Mouse (Mus musculus): Measurements from ENCODE around the gene Cacna1d. TPM values are rescaled to one million over a fixed set of nuclear protein-coding genes. Genes with fewer than 3 reads are reported as not detected.
A peak's percentile ranks its signal among the peaks of the same experiment; 100 is the strongest.

The Cacna1d gene
- total and polyA plus RNA-seq, 2 experiments from 2014 or later, result 5.5 to 8.9 TPM

- H3K4me3 ChIP-seq (ENCODE audit: low read depth, low read length), result no peak overlapping the region
- H3K27me3 ChIP-seq (ENCODE audit: control insufficient read depth, insufficient read depth, low read length), result no peaks in the 10 kb centered on the region
- H3K9ac ChIP-seq (replicated peaks; ENCODE audit: low read depth, low read length), result no peak overlapping the region
- H3K27ac ChIP-seq (ENCODE audit: low read depth), result no peak overlapping the region
- no peak for ATAC-seq (ENCODE audit: insufficient read depth, low read depth)
- no peak for TF ChIP-seq EP300 (IDR thresholded peaks at IDR 0.05; ENCODE audit: low read depth)
- TF ChIP-seq CTCF (IDR thresholded peaks at IDR 0.05; ENCODE audit: low read depth), result no peak
- no peak overlapping the region for H3K4me2 ChIP-seq (ENCODE audit: low read depth, low read length)
- no peaks in the 10 kb centered on the region for H3K36me3 ChIP-seq (replicated peaks; ENCODE audit: control insufficient read depth, insufficient read depth, low read length)
- no peaks in the 10 kb centered on the region for H3K9me3 ChIP-seq (replicated peaks; ENCODE audit: control insufficient read depth, low read length)
- 76% methylated on average over 11 of the region's 12 CpGs for WGBS
- no peak for DNase-seq (ENCODE audit: low spot score)
- H3K4me1 ChIP-seq (ENCODE audit: control insufficient read depth, insufficient read depth), result no peaks in the 10 kb centered on the region
These were observed 424.5 kb downstream of the Cacna1d start for GRCm38 (mm10) chr14:30066752-30067151.

DNA sequence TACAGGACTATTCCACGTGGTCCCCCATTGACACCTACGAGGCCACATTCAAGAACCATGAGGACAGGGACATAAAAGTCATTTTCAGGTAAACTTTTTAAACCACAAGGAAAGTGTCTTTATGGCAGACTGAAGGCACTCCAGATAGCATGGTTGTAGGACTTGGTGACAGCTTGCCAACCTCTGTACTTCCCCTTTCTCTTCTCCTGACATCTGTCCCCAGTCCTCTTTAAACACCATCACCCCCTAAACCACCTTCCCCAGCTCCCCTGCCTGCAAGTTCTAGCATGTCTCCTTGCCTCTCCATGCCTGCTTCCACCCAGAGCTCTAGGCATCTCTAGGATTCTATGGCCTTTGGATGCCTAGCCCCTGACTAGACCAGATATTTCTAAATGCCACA, 426.4 kb downstream of the Cacna1d start:
- Histone ChIP-seq H3K4me2 (ENCODE audit: low read depth, low read length) (no peak overlapping the region), H3K4me1 (ENCODE audit: control insufficient read depth, insufficient read depth) (no peaks in the 10 kb centered on the region), H3K9me3 (replicated peaks; ENCODE audit: control insufficient read depth, low read length) (no peaks in the 10 kb centered on the region), H3K4me3 (ENCODE audit: low read depth, low read length) (no peak overlapping the region), H3K9ac (replicated peaks; ENCODE audit: low read depth, low read length) (no peak overlapping the region), H3K27me3 (ENCODE audit: control insufficient read depth, insufficient read depth, low read length) (no peaks in the 10 kb centered on the region), H3K36me3 (replicated peaks; ENCODE audit: control insufficient read depth, insufficient read depth, low read length) (no peaks in the 10 kb centered on the region), H3K27ac (ENCODE audit: low read depth) (no peak overlapping the region)
- no peak for ATAC-seq (ENCODE audit: insufficient read depth, low read depth)
- TF ChIP-seq EP300 (IDR thresholded peaks at IDR 0.05; ENCODE audit: low read depth) (no peak), CTCF (IDR thresholded peaks at IDR 0.05; ENCODE audit: low read depth) (no peak)
- DNase-seq (ENCODE audit: low spot score), result no peak
- WGBS, result 85% methylated on average over 2 of the region's 2 CpGs

DNA sequence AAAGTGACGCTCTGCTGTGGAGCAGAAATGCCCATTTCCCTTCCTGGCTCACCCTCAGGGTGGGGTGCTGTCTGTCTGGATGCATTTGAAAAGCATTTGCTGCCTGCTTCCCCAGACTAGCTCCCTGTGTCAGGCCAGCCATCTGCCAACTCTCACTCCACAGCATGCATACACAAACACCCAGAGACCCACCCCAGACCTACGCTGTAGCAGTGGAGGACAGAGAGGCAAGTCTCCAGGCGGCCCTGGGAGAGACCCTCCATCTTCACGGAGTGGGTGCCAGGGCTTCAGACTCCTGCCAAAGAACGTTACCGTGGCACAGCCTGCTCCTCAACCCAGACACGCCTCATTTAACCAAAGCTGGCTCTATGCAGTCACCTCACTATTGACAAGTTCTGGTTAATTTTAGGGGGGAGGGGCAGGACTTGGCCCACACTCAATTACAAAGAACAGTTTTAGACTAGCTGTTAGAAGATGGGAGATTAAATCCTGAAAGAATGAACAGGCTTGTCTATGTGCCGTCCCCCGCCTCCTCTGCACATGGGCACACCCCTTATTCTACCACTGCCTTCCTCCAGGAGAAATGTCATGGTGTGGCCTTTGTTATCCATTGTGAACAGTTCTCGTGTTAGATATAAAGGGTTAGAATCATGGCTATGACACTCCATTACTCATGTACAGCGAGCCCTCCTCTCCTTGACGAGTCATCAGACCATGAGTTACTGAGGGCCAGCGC, 435.1 kb downstream of the Cacna1d start:
- ATAC-seq (ENCODE audit: insufficient read depth, low read depth) (no peak), DNase-seq (ENCODE audit: low spot score) (no peak)
- Histone ChIP-seq H3K27me3 (ENCODE audit: control insufficient read depth, insufficient read depth, low read length) (no peaks in the 10 kb centered on the region), H3K4me3 (ENCODE audit: low read depth, low read length) (no peak overlapping the region), H3K9ac (replicated peaks; ENCODE audit: low read depth, low read length) (no peak overlapping the region), H3K9me3 (replicated peaks; ENCODE audit: control insufficient read depth, low read length) (no peaks in the 10 kb centered on the region), H3K27ac (ENCODE audit: low read depth) (no peak overlapping the region), H3K4me2 (ENCODE audit: low read depth, low read length) (no peak overlapping the region), H3K4me1 (ENCODE audit: control insufficient read depth, insufficient read depth) (no peaks in the 10 kb centered on the region), H3K36me3 (replicated peaks; ENCODE audit: control insufficient read depth, insufficient read depth, low read length) (no peaks in the 10 kb centered on the region)
- no peak for TF ChIP-seq EP300 (IDR thresholded peaks at IDR 0.05; ENCODE audit: low read depth)
- 59% methylated on average over 13 of the region's 13 CpGs for WGBS

GRCm38 (mm10) chr14:30054922-30055321, 436.3 kb downstream of the Cacna1d start:
- Histone ChIP-seq H3K9me3 (replicated peaks; ENCODE audit: control insufficient read depth, low read length) (no peaks in the 10 kb centered on the region), H3K9ac (replicated peaks; ENCODE audit: low read depth, low read length) (no peak overlapping the region), H3K27ac (ENCODE audit: low read depth) (no peak overlapping the region), H3K4me3 (ENCODE audit: low read depth, low read length) (no peak overlapping the region), H3K27me3 (ENCODE audit: control insufficient read depth, insufficient read depth, low read length) (no peaks in the 10 kb centered on the region), H3K4me2 (ENCODE audit: low read depth, low read length) (no peak overlapping the region), H3K4me1 (ENCODE audit: control insufficient read depth, insufficient read depth) (no peaks in the 10 kb centered on the region), H3K36me3 (replicated peaks; ENCODE audit: control insufficient read depth, insufficient read depth, low read length) (no peaks in the 10 kb centered on the region)
- TF ChIP-seq CTCF (IDR thresholded peaks at IDR 0.05; ENCODE audit: low read depth) (no peak), EP300 (IDR thresholded peaks at IDR 0.05; ENCODE audit: low read depth) (no peak)
- ATAC-seq (ENCODE audit: insufficient read depth, low read depth), result no peak
- WGBS, result 68% methylated on average over 7 of the region's 7 CpGs
- no peak for DNase-seq (ENCODE audit: low spot score)

DNA sequence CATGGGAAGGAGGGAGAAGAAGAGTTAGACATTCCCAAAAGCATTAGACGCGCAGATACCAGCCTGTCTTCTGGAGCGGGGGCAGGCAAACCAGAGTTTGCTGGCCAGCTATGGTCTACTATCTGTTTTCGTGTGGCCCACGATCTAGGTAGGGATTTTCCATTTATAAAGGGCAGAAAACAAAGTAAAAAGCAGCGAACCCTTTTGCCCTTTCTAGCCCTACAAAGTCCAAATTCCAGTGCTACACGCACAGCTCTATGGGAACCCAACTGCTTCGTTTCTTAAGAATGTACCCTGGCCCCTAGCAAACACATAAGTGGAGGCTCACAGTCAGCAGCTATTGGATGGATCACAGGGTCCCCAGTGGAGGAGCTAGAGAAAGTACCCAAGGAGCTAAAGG, 441.0 kb downstream of the Cacna1d start:
- WGBS, result 89% methylated on average over 8 of the region's 8 CpGs
- Histone ChIP-seq H3K9me3 (replicated peaks; ENCODE audit: control insufficient read depth, low read length) (no peaks in the 10 kb centered on the region), H3K9ac (replicated peaks; ENCODE audit: low read depth, low read length) (no peak overlapping the region), H3K4me1 (ENCODE audit: control insufficient read depth, insufficient read depth) (peaks cover 7% of the 10 kb centered on the region; the same call in 1 of the 2 replicates), H3K4me2 (ENCODE audit: low read depth, low read length) (no peak overlapping the region), H3K27ac (ENCODE audit: low read depth) (no peak overlapping the region), H3K4me3 (ENCODE audit: low read depth, low read length) (no peak overlapping the region), H3K27me3 (ENCODE audit: control insufficient read depth, insufficient read depth, low read length) (no peaks in the 10 kb centered on the region), H3K36me3 (replicated peaks; ENCODE audit: control insufficient read depth, insufficient read depth, low read length) (no peaks in the 10 kb centered on the region)
- TF ChIP-seq CTCF (IDR thresholded peaks at IDR 0.05; ENCODE audit: low read depth) (no peak), EP300 (IDR thresholded peaks at IDR 0.05; ENCODE audit: low read depth) (no peak)
- DNase-seq (ENCODE audit: low spot score) (no peak), ATAC-seq (ENCODE audit: insufficient read depth, low read depth) (no peak)

GRCm38 (mm10) chr14:30048049-30048448, 443.2 kb downstream of the Cacna1d start:
- TF ChIP-seq CTCF (IDR thresholded peaks at IDR 0.05; ENCODE audit: low read depth) (0 out of 2 replicates have a peak, but pooled peaks have one; percentile 9), EP300 (IDR thresholded peaks at IDR 0.05; ENCODE audit: low read depth) (no peak)
- no peak overlapping the region for H3K27ac ChIP-seq (ENCODE audit: low read depth)
- H3K9ac ChIP-seq (replicated peaks; ENCODE audit: low read depth, low read length), result no peak overlapping the region
- H3K4me2 ChIP-seq (ENCODE audit: low read depth, low read length), result no peak overlapping the region
- no peaks in the 10 kb centered on the region for H3K27me3 ChIP-seq (ENCODE audit: control insufficient read depth, insufficient read depth, low read length)
- peaks cover 7% of the 10 kb centered on the region; the same call in 1 of the 2 replicates for H3K4me1 ChIP-seq (ENCODE audit: control insufficient read depth, insufficient read depth)
- H3K36me3 ChIP-seq (replicated peaks; ENCODE audit: control insufficient read depth, insufficient read depth, low read length), result no peaks in the 10 kb centered on the region
- H3K9me3 ChIP-seq (replicated peaks; ENCODE audit: control insufficient read depth, low read length), result no peaks in the 10 kb centered on the region
- WGBS, result 77% methylated on average over 3 of the region's 3 CpGs
- ATAC-seq (ENCODE audit: insufficient read depth, low read depth) (no peak), DNase-seq (ENCODE audit: low spot score) (no peak)
- H3K4me3 ChIP-seq (ENCODE audit: low read depth, low read length), result no peak overlapping the region

Data from heart, postnatal 0 days (tissue).